In the genomic region with DNA sequence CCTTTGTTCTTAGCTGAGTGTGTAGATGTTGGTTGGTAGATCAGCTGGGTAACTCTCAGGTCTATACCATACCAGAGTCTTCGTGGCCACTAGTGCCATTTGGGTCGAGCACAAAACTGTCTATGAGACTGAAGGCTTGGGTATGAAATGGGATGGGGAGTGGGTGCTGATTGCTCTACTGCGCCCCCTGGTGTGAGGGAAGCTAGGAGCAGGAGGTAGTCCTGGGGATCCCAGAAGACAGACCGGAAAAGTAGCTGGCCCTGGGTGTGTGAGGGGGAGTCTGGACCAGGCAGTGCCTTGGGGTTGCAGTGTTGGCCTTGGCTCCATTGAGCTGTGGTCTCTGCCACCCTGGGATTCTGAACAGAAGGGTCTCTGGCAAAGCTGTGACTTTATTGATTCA, we compare ENCODE assay signal across 9 mouse cellular contexts. TPM values are rescaled to one million over a fixed set of nuclear protein-coding genes. Genes with fewer than 3 reads are reported as not detected.
DNase-seq lines count a peak whose midpoint lies in the region; ATAC-seq lines count a peak whose summit lies in the region.
"Had no signal": no experiment of that assay in that cellular context is flagged by ENCODE, and none has a peak within 500 bp of the region (broad histone marks: within the 10 kb centered on the region; RNA-seq: fewer than 3 reads in every experiment).

No protein-coding gene starts in this region.

- no peak overlapping the region for H3K9ac ChIP-seq in limb, embryonic 11.5 days (ENCODE audit: low read length)
- no peak overlapping the region for H3K9ac ChIP-seq in forebrain, embryonic 12.5 days
- H3K9ac ChIP-seq: heart, embryonic 13.5 days had no signal

- H3K4me1 ChIP-seq in limb, embryonic 11.5 days (ENCODE audit: control insufficient read depth, insufficient read depth, low read length), result no peaks in the 10 kb centered on the region
- H3K4me1 ChIP-seq in limb, embryonic 10.5 days, result 0 out of 2 replicates have a peak, but pooled peaks cover 4% of the 10 kb centered on the region
- H3K4me1 ChIP-seq in forebrain, embryonic 12.5 days, result peaks cover 11% of the 10 kb centered on the region

- peak; percentile 48 for DNase-seq in adrenal gland, adult 2 months
- DNase-seq in adrenal gland, postnatal 4 days (ENCODE audit: low spot score in 2 of 2), result no peak
- DNase-seq in limb, embryonic 11.5 days (ENCODE audit: low spot score), result peak; percentile 37
- no peak for DNase-seq in limb, embryonic 10.5 days (ENCODE audit: low spot score)
- DNase-seq in c-Kit-positive CD71-positive TER-119-positive erythroid progenitor cells, embryonic 14.5 days (ENCODE audit: low spot score), result peak; percentile 49
- peak; percentile 71 for DNase-seq in lung, postnatal 14 days
- DNase-seq in thymus, postnatal 0 days (ENCODE audit: low spot score), result peak; percentile 57

- no peak overlapping the region for H3K4me3 ChIP-seq in limb, embryonic 11.5 days (ENCODE audit: low read depth, low read length)
- no peak overlapping the region for H3K4me3 ChIP-seq in limb, embryonic 10.5 days
- no peak overlapping the region for H3K4me3 ChIP-seq in forebrain, embryonic 12.5 days (replicated peaks)
- H3K4me3 ChIP-seq: heart, embryonic 13.5 days had no signal

- no peak overlapping the region for H3K27ac ChIP-seq in limb, embryonic 11.5 days (replicated peaks; ENCODE audit: low read depth, low read length)
- H3K27ac ChIP-seq in limb, embryonic 10.5 days, result no peak overlapping the region
- H3K27ac ChIP-seq in forebrain, embryonic 12.5 days, result no peak overlapping the region
- H3K27ac ChIP-seq: heart, embryonic 13.5 days had no signal

- H3K4me2 ChIP-seq in limb, embryonic 11.5 days (ENCODE audit: low read depth, severe bottlenecking), result no peak overlapping the region
- no peak overlapping the region for H3K4me2 ChIP-seq in forebrain, embryonic 12.5 days
- H3K4me2 ChIP-seq: heart, embryonic 13.5 days had no signal

- H3K9me3 ChIP-seq in limb, embryonic 11.5 days (ENCODE audit: control insufficient read depth, low read length), result no peaks in the 10 kb centered on the region
- no peaks in the 10 kb centered on the region for H3K9me3 ChIP-seq in limb, embryonic 10.5 days (replicated peaks)
- no peaks in the 10 kb centered on the region for H3K9me3 ChIP-seq in forebrain, embryonic 12.5 days
- H3K9me3 ChIP-seq: heart, embryonic 13.5 days had no signal

- 0 out of 2 replicates have a peak, but pooled peaks cover 2% of the 10 kb centered on the region for H3K36me3 ChIP-seq in limb, embryonic 11.5 days (ENCODE audit: control insufficient read depth, insufficient read depth, low read length)
- H3K36me3 ChIP-seq in limb, embryonic 10.5 days, result peaks cover 51% of the 10 kb centered on the region
- H3K36me3 ChIP-seq in forebrain, embryonic 12.5 days (replicated peaks), result peaks cover 48% of the 10 kb centered on the region

- no peaks in the 10 kb centered on the region for H3K27me3 ChIP-seq in limb, embryonic 11.5 days (ENCODE audit: control insufficient read depth, insufficient read depth, low read length)
- H3K27me3 ChIP-seq in limb, embryonic 10.5 days (ENCODE audit: low read depth, poor library complexity, severe bottlenecking), result no peaks in the 10 kb centered on the region
- H3K27me3 ChIP-seq in forebrain, embryonic 12.5 days, result no peaks in the 10 kb centered on the region
- H3K27me3 ChIP-seq: heart, embryonic 13.5 days had no signal

- WGBS in limb, embryonic 11.5 days, result 72% methylated on average over 4 of the region's 4 CpGs
- 81% methylated on average over 4 of the region's 4 CpGs for whole genome bisulfite sequencing in limb, embryonic 10.5 days
- WGBS in forebrain, embryonic 12.5 days, result 72% methylated on average over 4 of the region's 4 CpGs

- no peak for ATAC-seq in limb, embryonic 11.5 days (ENCODE audit: insufficient number of reproducible peaks, low FRiP score, low TSS enrichment, low read depth)
- no peak for ATAC-seq in forebrain, embryonic 12.5 days (ENCODE audit: low FRiP score)

RNA-seq across cellular contexts. Expression of gene Cerk, which starts 48.3 kb away (rescaled TPM):
- 10 to 100 TPM; 34.5 to 41.1 TPM for total RNA-seq in adrenal gland, adult 2 months (2021)
- polyA plus RNA-seq in adrenal gland, adult 2 months (2012; rRNA removed), result 33.7 and 39.6 TPM in 2 replicates
- 10 to 100 TPM; 26.3 to 26.8 TPM for total RNA-seq in adrenal gland, postnatal 4 days (2021)
- 15.6 and 17.3 TPM in 2 replicates for polyA plus RNA-seq in limb, embryonic 11.5 days (2014; fragmentation: Nextera tagmentation; extraction: Ambion mirVana)
- 10.5 and 13.8 TPM in 2 replicates for polyA plus RNA-seq in limb, embryonic 10.5 days (2016; fragmentation: Nextera tagmentation; extraction: Ambion mirVana)
- 54.4 and 64.4 TPM in 2 replicates for polyA plus RNA-seq in thymus, postnatal 0 days (2015; fragmentation: Nextera tagmentation; extraction: Ambion mirVana)
- 24.1 and 24.9 TPM in 2 replicates for polyA plus RNA-seq in forebrain, embryonic 12.5 days (2016; fragmentation: Nextera tagmentation; extraction: Ambion mirVana)

Comparison
In these comparisons a context has a peak if more than half of its experiments do, and no peak if none do; other contexts are left out.
1. DNase-seq: peak in adrenal gland, adult 2 months (single experiment), limb, embryonic 11.5 days (single experiment), c-Kit-positive CD71-positive TER-119-positive erythroid progenitor cells, embryonic 14.5 days (single experiment), lung, postnatal 14 days (single experiment) and thymus, postnatal 0 days (single experiment); none in adrenal gland, postnatal 4 days (0 of 2) and limb, embryonic 10.5 days (single experiment).